Mouse (Mus musculus) CH12.LX (cell line): ENCODE measurements around the gene Oas3. TPM values are rescaled to one million over a fixed set of nuclear protein-coding genes. Genes with fewer than 3 reads are reported as not detected.

Experiments
- DNase-seq: peaks from one replicate; pipeline ENCODE4 v3.0.0-alpha.2; 2013; ENCODE audit errors: extremely low read depth
- H3K27ac ChIP-seq: 2 replicates; pipeline ENCODE4 v1.5.1; 2012; ENCODE audit warnings: low read depth, mild to moderate bottlenecking, control low read depth, moderate library complexity; ENCODE audit not compliant: insufficient read depth
- H3K27me3 ChIP-seq: replicated peaks from 2 replicates; pipeline ENCODE3; 2012; ENCODE audit warnings: inconsistent platforms
- H3K36me3 ChIP-seq, 2 experiments: replicated peaks in 1 of 2; 2 replicates each; pipeline versions ENCODE3 to v1.6.1; 2012; ENCODE audit warnings: inconsistent platforms in 1 of 2, low read length in 1 of 2, mild to moderate bottlenecking in 1 of 2, mixed read lengths in 1 of 2, moderate library complexity in 1 of 2; ENCODE audit not compliant: control insufficient read depth in 1 of 2, insufficient read depth in 1 of 2
- H3K4me1 ChIP-seq, 2 experiments: 2 replicates each; pipeline ENCODE4 v1.6.1; 2012; ENCODE audit warnings: inconsistent platforms in 1 of 2, moderate library complexity in 1 of 2; ENCODE audit not compliant: insufficient read depth in 2 of 2, control insufficient read depth in 1 of 2
- H3K4me2 ChIP-seq: 2 replicates; pipeline ENCODE4 v1.6.1; 2012; ENCODE audit warnings: low read depth, mild to moderate bottlenecking, control low read depth; ENCODE audit not compliant: poor library complexity, insufficient read depth, severe bottlenecking
- H3K4me3 ChIP-seq, 3 experiments: fragments of 150-350 bp in 1 of 3; sonication (generic) in 1 of 3; replicated peaks in 1 of 3; 2 replicates each; pipeline versions ENCODE3 to v1.5.1; 2011 to 2012; ENCODE audit warnings: low read depth in 2 of 3, low read length in 2 of 3, mild to moderate bottlenecking in 2 of 3, moderate library complexity in 2 of 3, control low read depth in 1 of 3, improper control_type of control experiment in 1 of 3, inconsistent platforms in 1 of 3, mixed read lengths in 1 of 3; ENCODE audit not compliant: poor library complexity in 1 of 3
- H3K79me2 ChIP-seq: replicated peaks from 2 replicates; pipeline ENCODE4 v1.6.1; 2012; ENCODE audit warnings: mild to moderate bottlenecking, moderate library complexity; ENCODE audit not compliant: control insufficient read depth, poor library complexity, insufficient read depth, severe bottlenecking; ENCODE audit errors: extremely low read depth
- H3K9ac ChIP-seq: 2 replicates; pipeline ENCODE4 v1.6.1; 2012; ENCODE audit warnings: low read depth, mild to moderate bottlenecking, control low read depth, moderate library complexity; ENCODE audit not compliant: insufficient read depth
- H3K9me3 ChIP-seq: replicated peaks from 2 replicates; pipeline ENCODE3; 2012; ENCODE audit warnings: low read length, inconsistent platforms, mixed read lengths
- CHD1 ChIP-seq: IDR thresholded peaks from 2 replicates; pipeline ENCODE4 v1.6.1; 2012; ENCODE audit warnings: low read depth, low read length, improper control_type of control experiment, inconsistent platforms
- CTCF ChIP-seq, 2 experiments: IDR thresholded peaks in 1 of 2; conservative IDR thresholded peaks in 1 of 2; 2 replicates each; pipeline ENCODE4 v1.5.1; 2011 to 2012; ENCODE audit warnings: low read depth in 2 of 2, low read length in 2 of 2, improper control_type of control experiment in 1 of 2, inconsistent platforms in 1 of 2, mild to moderate bottlenecking in 1 of 2, moderate library complexity in 1 of 2
- E2F4 ChIP-seq: IDR thresholded peaks from 2 replicates; pipeline ENCODE4 v1.6.1; 2011; ENCODE audit warnings: low read depth, low read length, improper control_type of control experiment; ENCODE audit not compliant: insufficient replicate concordance
- ELF1 ChIP-seq: IDR thresholded peaks from 2 replicates; pipeline ENCODE4 v1.6.1; 2014; ENCODE audit warnings: low read depth, mild to moderate bottlenecking, inconsistent platforms, low read length, improper control_type of control experiment
- EP300 ChIP-seq: IDR thresholded peaks from 2 replicates; pipeline ENCODE4 v1.6.1; 2011; ENCODE audit warnings: low read length, improper control_type of control experiment
- ETS1 ChIP-seq: conservative IDR thresholded peaks from 2 replicates; pipeline ENCODE4 v1.6.1; 2012; ENCODE audit warnings: low read depth, mild to moderate bottlenecking, inconsistent platforms, low read length, improper control_type of control experiment, moderate library complexity
- HCFC1 ChIP-seq: IDR thresholded peaks from 2 replicates; pipeline ENCODE4 v1.6.1; 2012; ENCODE audit warnings: low read depth, mild to moderate bottlenecking, inconsistent platforms, low read length, improper control_type of control experiment
- IRF4 ChIP-seq: IDR thresholded peaks from 2 replicates; pipeline ENCODE4 v1.6.1; 2014; ENCODE audit warnings: low read depth, mild to moderate bottlenecking, inconsistent platforms, low read length, improper control_type of control experiment
- JUN ChIP-seq: IDR thresholded peaks from 2 replicates; pipeline ENCODE4 v1.6.1; 2011; ENCODE audit warnings: low read depth, mild to moderate bottlenecking, low read length, improper control_type of control experiment, moderate library complexity; ENCODE audit not compliant: insufficient read depth
- KAT2A ChIP-seq: IDR thresholded peaks from 2 replicates; pipeline ENCODE4 v1.6.1; 2012; ENCODE audit warnings: low read length, improper control_type of control experiment, inconsistent platforms; ENCODE audit not compliant: insufficient replicate concordance
- MAFK ChIP-seq: IDR thresholded peaks from 2 replicates; pipeline ENCODE4 v1.6.1; 2011; ENCODE audit warnings: low read length, improper control_type of control experiment; ENCODE audit not compliant: insufficient replicate concordance
- MAX ChIP-seq: IDR thresholded peaks from 2 replicates; pipeline ENCODE4 v1.6.1; 2011; ENCODE audit warnings: low read length, improper control_type of control experiment
- MAZ ChIP-seq: IDR thresholded peaks from 2 replicates; pipeline ENCODE4 v1.6.1; 2012; ENCODE audit warnings: low read depth, mild to moderate bottlenecking, inconsistent platforms, low read length, improper control_type of control experiment, moderate library complexity
- MEF2A ChIP-seq: IDR thresholded peaks from 2 replicates; pipeline ENCODE4 v1.6.1; 2014; ENCODE audit warnings: low read depth, mild to moderate bottlenecking, inconsistent platforms, low read length, improper control_type of control experiment, borderline replicate concordance
- MXI1 ChIP-seq: IDR thresholded peaks from 2 replicates; pipeline ENCODE4 v1.6.1; 2011; ENCODE audit warnings: mild to moderate bottlenecking, low read depth, low read length, improper control_type of control experiment
- MYC ChIP-seq: IDR thresholded peaks from 2 replicates; pipeline ENCODE4 v1.6.1; 2011; ENCODE audit warnings: low read depth, mild to moderate bottlenecking, improper control_type of control experiment, low read length
- NELFE ChIP-seq: IDR thresholded peaks from 2 replicates; pipeline ENCODE4 v1.6.1; 2011; ENCODE audit warnings: low read depth, low read length, improper control_type of control experiment
- NRF1 ChIP-seq: IDR thresholded peaks from 2 replicates; pipeline ENCODE4 v1.6.1; 2014; ENCODE audit warnings: low read depth, mild to moderate bottlenecking, inconsistent platforms, low read length, improper control_type of control experiment, moderate library complexity
- PAX5 ChIP-seq: IDR thresholded peaks from 2 replicates; pipeline ENCODE4 v1.6.1; 2012; ENCODE audit warnings: low read length, inconsistent platforms, mixed read lengths
- POLR2A ChIP-seq: IDR thresholded peaks from 2 replicates; pipeline ENCODE4 v1.6.1; 2011; ENCODE audit warnings: low read depth, mild to moderate bottlenecking, improper control_type of control experiment, low read length
- POLR2AphosphoS2 ChIP-seq: IDR thresholded peaks from 2 replicates; pipeline ENCODE4 v1.6.1; 2011; ENCODE audit warnings: low read depth, low read length, improper control_type of control experiment
- RAD21 ChIP-seq: IDR thresholded peaks from 2 replicates; pipeline ENCODE4 v1.6.1; 2011; ENCODE audit warnings: low read depth, mild to moderate bottlenecking, low read length, improper control_type of control experiment, moderate library complexity
- RCOR1 ChIP-seq: conservative IDR thresholded peaks from 2 replicates; pipeline ENCODE4 v1.6.1; 2012; ENCODE audit warnings: low read depth, mild to moderate bottlenecking, inconsistent platforms, low read length, improper control_type of control experiment
- SIN3A ChIP-seq: IDR thresholded peaks from 2 replicates; pipeline ENCODE4 v1.6.1; 2012; ENCODE audit warnings: low read length, improper control_type of control experiment, inconsistent platforms
- TBP ChIP-seq: conservative IDR thresholded peaks from 2 replicates; pipeline ENCODE4 v1.6.1; 2011; ENCODE audit warnings: low read depth, low read length, improper control_type of control experiment
- TCF12 ChIP-seq: IDR thresholded peaks from 2 replicates; pipeline ENCODE4 v1.6.1; 2014; ENCODE audit warnings: low read depth, mild to moderate bottlenecking, inconsistent platforms, low read length, improper control_type of control experiment
- UBTF ChIP-seq: IDR thresholded peaks from 2 replicates; pipeline ENCODE4 v1.6.1; 2012; ENCODE audit warnings: low read depth, mild to moderate bottlenecking, inconsistent platforms, low read length, improper control_type of control experiment, moderate library complexity
- USF1 ChIP-seq: IDR thresholded peaks from 2 replicates; pipeline ENCODE4 v1.6.1; 2014; ENCODE audit warnings: low read depth, mild to moderate bottlenecking, inconsistent platforms, low read length, improper control_type of control experiment
- USF2 ChIP-seq: conservative IDR thresholded peaks from 2 replicates; pipeline ENCODE4 v1.6.1; 2011; ENCODE audit warnings: low read depth, low read length, improper control_type of control experiment
- ZC3H11A ChIP-seq: IDR thresholded peaks from 2 replicates; pipeline ENCODE4 v1.6.1; 2012; ENCODE audit warnings: low read depth, mild to moderate bottlenecking, inconsistent platforms, low read length, improper control_type of control experiment
- ZNF384 ChIP-seq: IDR thresholded peaks from 2 replicates; pipeline ENCODE4 v1.6.1; 2012; ENCODE audit warnings: low read depth, low read length, improper control_type of control experiment, inconsistent platforms
- dilution Hi-C: fragments of 300-500 bp; cut with MboI; formaldehyde crosslinking; loops from 2 replicates; pipeline ENCODE4 v1.14.3; 2020; ENCODE audit warnings: low sequenced_read_pairs; ENCODE audit not compliant: extremely low pct_unique_long_range_greater_than_20kb, extremely low pct_ligation_motif_present
- in situ Hi-C: fragments of 300-500 bp; cut with MboI; formaldehyde crosslinking; loops from 3 replicates; pipeline ENCODE4 v1.14.3; 2019; ENCODE audit warnings: low sequenced_read_pairs, low pct_ligation_motif_present, low pct_unique_long_range_greater_than_20kb, mixed read lengths
- polyA plus RNA-seq: library from polyadenylated mRNA; unstranded; fragments of >175 nt; gene quantifications from 2 replicates; pipeline ENCODE4 v1.2.1, GENCODE M21; 2012; ENCODE audit warnings: low read depth; ENCODE audit not compliant: insufficient read length
- total RNA-seq, 2 experiments: library from RNA; depleted of rRNA; stranded (reverse); fragments of 300-350 nt in 1 of 2; fragments of >200 nt in 1 of 2; gene quantifications; 2 replicates each; pipeline ENCODE4 v1.2.3; 2012 to 2014

The Oas3 gene
- total and polyA plus RNA-seq, 3 experiments = 0.30 TPM; not detected in 2

- H3K4me2 ChIP-seq = no peak overlapping the region
- no peak overlapping the region for H3K4me3 ChIP-seq
- H3K79me2 ChIP-seq = no peaks in the 10 kb centered on the region
- H3K27ac ChIP-seq = no peak overlapping the region
- H3K36me3 ChIP-seq = no peaks in the 10 kb centered on the region
- no peaks in the 10 kb centered on the region for H3K9me3 ChIP-seq
- DNase-seq = no peak
- H3K4me1 ChIP-seq = peaks cover 6 to 22% of the 10 kb centered on the region in 2 experiments
- H3K9ac ChIP-seq = no peak overlapping the region
- dilution Hi-C loops = no loop called here
- H3K27me3 ChIP-seq = peaks cover 29% of the 10 kb centered on the region
- TF ChIP-seq MXI1 = no peak
- TF ChIP-seq CHD1 = no peak
- no peak for TF ChIP-seq MYC
- TF ChIP-seq ZNF384 = no peak
- TF ChIP-seq NELFE = no peak
- TF ChIP-seq UBTF = no peak
- no peak for TF ChIP-seq CTCF (conservative IDR thresholded peaks at IDR 0.05 in 1 of 2, IDR thresholded peaks at IDR 0.05 in 1 of 2; ENCODE audit: low read depth in 2 of 2, low read length in 2 of 2)
- no peak for TF ChIP-seq TBP
- TF ChIP-seq ETS1 = no peak
- TF ChIP-seq MAX = no peak
- TF ChIP-seq POLR2A = no peak
- TF ChIP-seq HCFC1 = no peak
- TF ChIP-seq RCOR1 = no peak
- TF ChIP-seq ZC3H11A = no peak
- no peak for TF ChIP-seq MAZ
- TF ChIP-seq POLR2AphosphoS2 = no peak
- no peak for TF ChIP-seq IRF4
- no peak for TF ChIP-seq USF1
- TF ChIP-seq, all 38 proteins: peak for 0
- in situ Hi-C loops = no loop called here
Observed at GRCm38 (mm10) chr5:120776801-120777200, 660 bp downstream of the Oas3 start.

DNA sequence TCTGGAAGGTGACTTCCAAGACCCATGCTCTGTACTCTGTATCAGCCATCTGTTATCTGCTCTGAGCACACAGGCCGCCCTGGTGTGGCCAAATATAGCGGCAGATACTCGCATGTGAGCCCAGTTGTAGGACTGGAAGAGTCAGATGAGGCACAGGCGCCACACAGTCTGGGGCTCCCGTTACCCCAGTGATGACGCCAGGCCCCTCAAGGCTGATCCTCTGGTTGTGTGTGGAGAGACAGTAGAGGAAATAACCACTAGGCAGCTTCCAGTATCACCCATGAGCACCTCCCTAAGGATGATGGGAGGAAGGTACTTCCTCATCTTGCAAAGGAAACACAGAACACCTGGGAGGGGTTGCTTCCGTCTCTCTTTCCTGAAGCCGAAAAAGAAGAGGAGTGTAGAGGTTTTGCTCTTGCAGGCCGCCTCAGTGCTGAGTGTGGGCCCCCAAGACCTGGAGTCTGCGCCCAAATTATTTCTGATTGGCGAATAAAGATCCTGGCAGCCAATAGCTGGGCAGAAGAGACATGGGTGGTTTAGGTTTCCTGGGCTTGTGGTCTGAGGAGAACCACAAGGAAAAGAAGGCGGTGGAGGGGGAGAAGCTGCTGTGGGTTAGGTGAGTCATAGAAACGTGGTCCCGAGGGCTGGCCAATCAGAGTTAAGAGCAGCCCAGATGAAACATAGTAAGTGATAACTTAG, 2.0 kb downstream of the Oas3 start:
- H3K9ac ChIP-seq = no peak overlapping the region
- DNase-seq = peak; percentile 66
- H3K4me3 ChIP-seq = no peak overlapping the region
- H3K27ac ChIP-seq = no peak overlapping the region
- peaks cover 38% of the 10 kb centered on the region for H3K27me3 ChIP-seq
- H3K9me3 ChIP-seq = peaks cover 2% of the 10 kb centered on the region
- no peak overlapping the region for H3K4me2 ChIP-seq
- H3K36me3 ChIP-seq = no peaks in the 10 kb centered on the region
- no peaks in the 10 kb centered on the region for H3K79me2 ChIP-seq
- H3K4me1 ChIP-seq = peaks cover 6 to 22% of the 10 kb centered on the region in 2 experiments
- dilution Hi-C loops = no loop called here
- in situ Hi-C loops = no loop called here
- TF ChIP-seq KAT2A = no peak
- no peak for TF ChIP-seq CTCF (conservative IDR thresholded peaks at IDR 0.05 in 1 of 2, IDR thresholded peaks at IDR 0.05 in 1 of 2; ENCODE audit: low read depth in 2 of 2, low read length in 2 of 2)
- no peak for TF ChIP-seq E2F4
- TF ChIP-seq SIN3A = no peak
- TF ChIP-seq IRF4 = no peak
- TF ChIP-seq EP300 = 0 out of 2 replicates have a peak, but pooled peaks have one; percentile 10
- no peak for TF ChIP-seq TBP
- no peak for TF ChIP-seq RAD21
- peak; percentile 37; the same call in 1 of the 2 replicates for TF ChIP-seq HCFC1
- TF ChIP-seq RCOR1 = no peak
- TF ChIP-seq ELF1 = peak; percentile 50
- TF ChIP-seq TCF12 = no peak
- no peak for TF ChIP-seq NRF1
- no peak for TF ChIP-seq JUN
- no peak for TF ChIP-seq MEF2A
- TF ChIP-seq ZC3H11A = no peak
- TF ChIP-seq MAFK = no peak
- TF ChIP-seq PAX5 = no peak
- no peak for TF ChIP-seq MYC
- no peak for TF ChIP-seq USF2
- no peak for TF ChIP-seq ETS1
- no peak for TF ChIP-seq CHD1
- no peak for TF ChIP-seq MXI1
